Mouse (Mus musculus): ENCODE measurements around the gene Vmn2r52.
"Not testable (repeated sequence)": the region's sequence is repeated elsewhere in the genome, so short reads cannot be mapped to it uniquely, and the experiment has no call there.

The Vmn2r52 gene

GRCm38 (mm10) chr7:10176473-10176872, at the start of gene Vmn2r52:
Gene Vmn2r52, minus strand, starts transcription at chr7:10176573.
- DNase-seq, result no peak

- not testable (repeated sequence) for DNase-seq
These were observed 70.7 kb downstream of the Vmn2r52 start, which contains the start of gene Vmn2r51 for GRCm38 (mm10) chr7:10105641-10106040. Gene Vmn2r51, minus strand, starts transcription at chr7:10105741.
